Mouse (Mus musculus): ENCODE data around the gene Rnf227. TPM values are rescaled to one million over a fixed set of nuclear protein-coding genes. Genes with fewer than 3 reads are reported as not detected.

The Rnf227 gene
- polyA plus RNA-seq, 1 experiment, result 4.6 TPM

- Histone ChIP-seq H3K4me1 (ENCODE audit: control insufficient read depth, insufficient read depth, low read length) (peaks cover 21% of the 10 kb centered on the region), H3K4me3 (ENCODE audit: insufficient read depth, low read length) (no peak overlapping the region), H3K27ac (ENCODE audit: insufficient read depth, low read depth, low read length) (no peak overlapping the region)
- TF ChIP-seq CTCF (IDR thresholded peaks at IDR 0.05; ENCODE audit: low read depth, low read length) (no peak), POLR2A (IDR thresholded peaks at IDR 0.05; ENCODE audit: borderline replicate concordance, low read depth, low read length) (no peak)
These were observed 11.7 kb upstream of the Rnf227 start for GRCm38 (mm10) chr11:69328517-69328916.

DNA sequence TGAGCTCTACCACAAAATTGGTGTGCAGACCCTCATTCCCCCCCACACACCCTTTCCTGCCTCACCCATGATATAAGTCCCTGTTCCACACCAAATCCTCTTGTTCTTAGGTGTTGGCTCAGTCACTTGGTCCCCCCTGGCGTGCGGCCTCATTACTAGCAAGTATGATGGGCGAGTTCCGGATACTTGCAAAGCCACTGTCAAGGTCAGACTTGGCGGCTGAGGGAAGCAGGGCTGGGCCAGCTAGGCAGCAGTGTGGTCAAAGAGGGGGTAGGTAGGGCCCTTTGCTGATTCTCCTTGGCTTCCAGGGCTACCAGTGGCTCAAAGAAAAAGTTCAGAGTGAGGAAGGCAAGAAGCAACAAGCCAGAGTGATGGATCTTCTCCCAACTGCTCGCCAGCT, 9.1 kb upstream of the Rnf227 start:
- no peak overlapping the region for H3K4me3 ChIP-seq (ENCODE audit: insufficient read depth, low read length)
- H3K27ac ChIP-seq (ENCODE audit: insufficient read depth, low read depth, low read length), result no peak overlapping the region
- TF ChIP-seq POLR2A (IDR thresholded peaks at IDR 0.05; ENCODE audit: borderline replicate concordance, low read depth, low read length) (no peak), CTCF (IDR thresholded peaks at IDR 0.05; ENCODE audit: low read depth, low read length) (no peak)
- peaks cover 10% of the 10 kb centered on the region; the same call in 1 of the 2 replicates for H3K4me1 ChIP-seq (ENCODE audit: control insufficient read depth, insufficient read depth, low read length)

DNA sequence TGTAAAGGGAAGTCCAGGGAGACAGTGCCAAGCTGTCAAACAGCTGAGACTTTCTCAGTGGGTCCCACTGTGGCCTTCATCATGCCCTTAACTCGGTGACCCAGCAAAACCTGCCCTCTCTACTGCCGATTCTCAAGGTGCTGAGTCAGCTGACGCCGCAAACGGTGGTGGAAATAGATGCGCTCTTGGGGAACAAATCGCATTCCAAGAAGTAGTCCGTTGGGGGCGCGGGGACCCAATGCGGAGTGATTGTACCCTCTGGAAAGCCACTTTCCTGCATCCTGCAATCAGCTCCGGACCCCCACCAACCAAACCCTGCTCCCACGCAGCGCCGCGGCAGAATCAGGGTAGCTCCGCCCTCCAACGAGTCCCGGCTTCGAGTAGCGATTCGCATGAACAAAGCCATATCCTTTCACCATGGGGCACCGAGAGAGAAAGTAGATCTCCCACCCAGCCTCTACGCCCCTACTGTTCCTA, 8.3 kb upstream of the Rnf227 start:
- TF ChIP-seq CTCF (IDR thresholded peaks at IDR 0.05; ENCODE audit: low read depth, low read length), result no peak
- no peak for TF ChIP-seq POLR2A (IDR thresholded peaks at IDR 0.05; ENCODE audit: borderline replicate concordance, low read depth, low read length)
- Histone ChIP-seq H3K27ac (ENCODE audit: insufficient read depth, low read depth, low read length) (no peak overlapping the region), H3K4me1 (ENCODE audit: control insufficient read depth, insufficient read depth, low read length) (peaks cover 10% of the 10 kb centered on the region; the same call in 1 of the 2 replicates), H3K4me3 (ENCODE audit: insufficient read depth, low read length) (peak overlapping the region; percentile 64)

GRCm38 (mm10) chr11:69332713-69333253, 7.5 kb upstream of the Rnf227 start:
- peaks cover 10% of the 10 kb centered on the region; the same call in 1 of the 2 replicates for H3K4me1 ChIP-seq (ENCODE audit: control insufficient read depth, insufficient read depth, low read length)

DNA sequence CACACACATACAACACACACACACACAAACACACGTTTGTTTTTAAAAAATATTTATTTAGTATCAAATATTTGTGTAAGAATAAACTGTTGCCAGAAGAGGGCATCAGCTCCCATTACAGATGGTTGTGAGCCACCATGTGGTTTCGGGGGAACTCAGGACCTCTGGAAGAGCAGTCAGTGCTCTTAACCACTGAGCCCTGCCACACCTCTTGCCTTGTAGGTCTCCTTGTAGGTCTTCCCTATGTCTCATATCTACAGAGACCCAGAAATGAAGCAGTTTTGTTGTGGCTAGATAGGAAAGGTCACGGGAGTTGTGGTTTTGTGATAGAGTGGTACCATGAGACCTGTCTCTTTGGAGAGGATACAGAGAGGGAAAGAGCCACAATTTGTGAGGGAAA, 6.3 kb upstream of the Rnf227 start:
- no peak overlapping the region for H3K27ac ChIP-seq (ENCODE audit: insufficient read depth, low read depth, low read length)
- H3K4me3 ChIP-seq (ENCODE audit: insufficient read depth, low read length), result no peak overlapping the region
- H3K4me1 ChIP-seq (ENCODE audit: control insufficient read depth, insufficient read depth, low read length), result peaks cover 10% of the 10 kb centered on the region; the same call in 1 of the 2 replicates
- TF ChIP-seq CTCF (IDR thresholded peaks at IDR 0.05; ENCODE audit: low read depth, low read length) (no peak), POLR2A (IDR thresholded peaks at IDR 0.05; ENCODE audit: borderline replicate concordance, low read depth, low read length) (no peak)

More at GRCm38 (mm10) chr11:69332713-69333253, 7.5 kb upstream of the Rnf227 start:
- Histone ChIP-seq H3K27ac (ENCODE audit: insufficient read depth, low read depth, low read length) (no peak overlapping the region), H3K4me3 (ENCODE audit: insufficient read depth, low read length) (no peak overlapping the region)
- TF ChIP-seq POLR2A (IDR thresholded peaks at IDR 0.05; ENCODE audit: borderline replicate concordance, low read depth, low read length) (no peak), CTCF (IDR thresholded peaks at IDR 0.05; ENCODE audit: low read depth, low read length) (no peak)

GRCm38 (mm10) chr11:69334796-69335195, 5.5 kb upstream of the Rnf227 start:
- H3K27ac ChIP-seq (ENCODE audit: insufficient read depth, low read depth, low read length), result no peak overlapping the region
- peaks cover 10% of the 10 kb centered on the region; the same call in 1 of the 2 replicates for H3K4me1 ChIP-seq (ENCODE audit: control insufficient read depth, insufficient read depth, low read length)
- no peak overlapping the region for H3K4me3 ChIP-seq (ENCODE audit: insufficient read depth, low read length)
- TF ChIP-seq POLR2A (IDR thresholded peaks at IDR 0.05; ENCODE audit: borderline replicate concordance, low read depth, low read length), result no peak
- TF ChIP-seq CTCF (IDR thresholded peaks at IDR 0.05; ENCODE audit: low read depth, low read length), result no peak

GRCm38 (mm10) chr11:69346441-69346840, 6.2 kb downstream of the Rnf227 start:
- TF ChIP-seq CTCF (IDR thresholded peaks at IDR 0.05; ENCODE audit: low read depth, low read length) (no peak), POLR2A (IDR thresholded peaks at IDR 0.05; ENCODE audit: borderline replicate concordance, low read depth, low read length) (no peak)
- Histone ChIP-seq H3K27ac (ENCODE audit: insufficient read depth, low read depth, low read length) (no peak overlapping the region), H3K4me3 (ENCODE audit: insufficient read depth, low read length) (no peak overlapping the region), H3K4me1 (ENCODE audit: control insufficient read depth, insufficient read depth, low read length) (no peaks in the 10 kb centered on the region)

DNA sequence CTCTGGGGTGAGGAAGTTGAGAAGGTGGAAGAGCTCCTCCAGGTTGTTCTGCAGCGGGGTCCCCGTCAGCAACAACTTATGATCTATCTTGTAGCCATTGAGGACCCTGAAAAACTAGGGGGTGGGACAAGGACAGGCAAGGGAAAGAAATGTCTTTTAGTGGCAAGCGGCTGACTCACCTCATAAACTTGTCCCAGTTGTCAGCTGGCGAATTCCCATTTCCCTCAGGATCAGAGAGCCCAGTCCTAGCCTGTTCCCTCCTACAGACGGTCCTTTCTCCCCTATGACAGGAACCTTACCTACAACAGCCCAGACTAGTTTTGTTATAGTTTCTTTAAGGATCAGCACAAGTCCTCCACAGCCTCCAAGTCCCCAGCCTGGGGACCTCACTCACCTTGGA, 16.3 kb downstream of the Rnf227 start:
- no peak for TF ChIP-seq POLR2A (IDR thresholded peaks at IDR 0.05; ENCODE audit: borderline replicate concordance, low read depth, low read length)
- no peak for TF ChIP-seq CTCF (IDR thresholded peaks at IDR 0.05; ENCODE audit: low read depth, low read length)
- Histone ChIP-seq H3K4me1 (ENCODE audit: control insufficient read depth, insufficient read depth, low read length) (no peaks in the 10 kb centered on the region), H3K4me3 (ENCODE audit: insufficient read depth, low read length) (no peak overlapping the region), H3K27ac (ENCODE audit: insufficient read depth, low read depth, low read length) (no peak overlapping the region)

GRCm38 (mm10) chr11:69357690-69358089, 17.4 kb downstream of the Rnf227 start:
- Histone ChIP-seq H3K4me3 (ENCODE audit: insufficient read depth, low read length) (no peak overlapping the region), H3K27ac (ENCODE audit: insufficient read depth, low read depth, low read length) (no peak overlapping the region), H3K4me1 (ENCODE audit: control insufficient read depth, insufficient read depth, low read length) (no peaks in the 10 kb centered on the region)
- TF ChIP-seq CTCF (IDR thresholded peaks at IDR 0.05; ENCODE audit: low read depth, low read length) (no peak), POLR2A (IDR thresholded peaks at IDR 0.05; ENCODE audit: borderline replicate concordance, low read depth, low read length) (no peak)

DNA sequence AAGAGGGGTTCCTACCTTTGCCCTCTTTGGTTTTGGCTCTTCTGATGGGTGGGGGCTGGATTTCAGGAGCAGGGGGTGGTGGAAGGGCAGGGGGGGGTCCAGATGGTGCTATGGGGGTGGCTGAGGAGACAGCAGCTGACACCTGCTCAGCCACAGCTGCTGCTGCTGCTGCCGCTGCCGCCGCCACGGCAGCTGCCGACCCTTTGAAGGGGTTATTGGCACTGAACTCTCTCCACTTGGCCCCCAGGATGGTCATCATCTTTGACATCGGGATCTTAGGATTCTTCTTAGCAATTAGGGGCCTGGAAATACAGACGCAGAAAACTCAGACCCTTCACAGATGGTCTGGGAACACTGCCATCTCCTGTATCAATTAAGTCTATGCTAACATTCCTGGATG, 21.8 kb downstream of the Rnf227 start:
- H3K4me3 ChIP-seq (ENCODE audit: insufficient read depth, low read length), result no peak overlapping the region
- TF ChIP-seq CTCF (IDR thresholded peaks at IDR 0.05; ENCODE audit: low read depth, low read length), result no peak
- no peak for TF ChIP-seq POLR2A (IDR thresholded peaks at IDR 0.05; ENCODE audit: borderline replicate concordance, low read depth, low read length)

More for the DNA sequence above, 21.8 kb downstream of the Rnf227 start:
- Histone ChIP-seq H3K4me1 (ENCODE audit: control insufficient read depth, insufficient read depth, low read length) (peaks cover 18% of the 10 kb centered on the region), H3K27ac (ENCODE audit: insufficient read depth, low read depth, low read length) (no peak overlapping the region)
